ENCODE assay signal across 24 mouse cellular contexts in the genomic region with DNA sequence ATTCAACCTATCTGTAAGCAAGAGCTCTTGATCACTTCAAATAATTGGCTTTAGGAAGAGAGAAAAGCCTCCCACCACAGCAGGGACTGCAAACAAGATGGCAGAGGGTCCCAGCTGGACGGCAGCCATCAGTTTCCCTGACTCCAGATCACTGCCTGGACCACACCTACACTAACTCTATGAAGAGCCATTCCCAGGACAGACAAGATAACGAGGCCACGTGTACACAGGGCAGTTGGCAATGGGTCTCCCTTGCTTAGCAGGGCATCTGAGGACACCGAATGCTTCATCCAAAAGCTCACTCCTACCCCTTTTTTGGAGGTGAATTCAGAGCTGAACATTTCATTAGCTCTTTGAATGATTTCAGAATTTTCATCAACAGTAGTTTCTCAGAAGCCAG.
DNase-seq lines count a peak whose midpoint lies in the region; ATAC-seq lines count a peak whose summit lies in the region.
"Had no signal": no experiment of that assay in that cellular context is flagged by ENCODE, and none has a peak within 500 bp of the region (broad histone marks: within the 10 kb centered on the region; RNA-seq: fewer than 3 reads in every experiment).

No protein-coding gene starts in this region.

- H3K4me3 ChIP-seq in heart, embryonic 12.5 days: no peak overlapping the region
- H3K4me3 ChIP-seq: forebrain, embryonic 10.5 days; hindbrain, embryonic 15.5 days; left cerebral cortex, adult 2 months; liver, embryonic 15.5 days; lung, embryonic 15.5 days; midbrain, embryonic 15.5 days; neural tube, embryonic 12.5 days had no signal

- 66% methylated on average over 4 of the region's 4 CpGs for WGBS in heart, embryonic 12.5 days

- H3K4me1 ChIP-seq in heart, embryonic 12.5 days (replicated peaks): peaks cover 8% of the 10 kb centered on the region
- H3K4me1 ChIP-seq: forebrain, embryonic 10.5 days; hindbrain, embryonic 15.5 days; lung, embryonic 15.5 days; midbrain, embryonic 15.5 days; neural tube, embryonic 12.5 days had no signal

- intact Hi-C loops in gastrocnemius, postnatal 14 days (cut with DNase I; ENCODE audit: low total_unique reads): no loop called here

- H3K36me3 ChIP-seq in heart, embryonic 12.5 days: no peaks in the 10 kb centered on the region
- H3K36me3 ChIP-seq: forebrain, embryonic 10.5 days; hindbrain, embryonic 15.5 days; liver, embryonic 15.5 days; lung, embryonic 15.5 days; midbrain, embryonic 15.5 days; neural tube, embryonic 12.5 days had no signal

- H3K9me3 ChIP-seq in heart, embryonic 12.5 days (replicated peaks): no peaks in the 10 kb centered on the region
- H3K9me3 ChIP-seq: forebrain, embryonic 10.5 days; hindbrain, embryonic 15.5 days; liver, embryonic 15.5 days; lung, embryonic 15.5 days; midbrain, embryonic 15.5 days; neural tube, embryonic 12.5 days had no signal

- H3K9ac ChIP-seq in heart, embryonic 12.5 days: no peak overlapping the region
- H3K9ac ChIP-seq: hindbrain, embryonic 15.5 days; liver, embryonic 15.5 days; lung, embryonic 15.5 days; midbrain, embryonic 15.5 days; neural tube, embryonic 12.5 days had no signal

- H3K4me2 ChIP-seq in heart, embryonic 12.5 days: no peak overlapping the region
- H3K4me2 ChIP-seq: hindbrain, embryonic 15.5 days; liver, embryonic 15.5 days; lung, embryonic 15.5 days; midbrain, embryonic 15.5 days; neural tube, embryonic 12.5 days had no signal

- peak; percentile 22 for DNase-seq in gastrocnemius, postnatal 14 days
- no peak for DNase-seq in gastrocnemius, postnatal 4 days (ENCODE audit: low spot score in 2 of 2)
- DNase-seq in heart, postnatal 4 days: peak; percentile 17
- DNase-seq in urinary bladder, postnatal 25 days (ENCODE audit: low spot score): peak; percentile 6
- DNase-seq in urinary bladder, postnatal 10 days (ENCODE audit: low spot score): no peak
- no peak for DNase-seq in embryo, embryonic 10.5 days (ENCODE audit: low spot score)
- DNase-seq: adrenal gland, postnatal 10 days; cerebellum, adult 8-10 months; kidney, adult 9 months; kidney, postnatal 25 days; lung, postnatal 36 days; retina, postnatal 1 day; right cerebral cortex, postnatal 25 days; thymus, postnatal 25 days had no signal

- no peak for ATAC-seq in heart, embryonic 12.5 days (ENCODE audit: insufficient number of reproducible peaks, low FRiP score)
- ATAC-seq: activated CD4-positive, CD25-positive, alpha-beta regulatory T cell, adult 4 months; forebrain, embryonic 16.5 days; midbrain, embryonic 15.5 days had no signal

- H3K27me3 ChIP-seq in heart, embryonic 12.5 days (replicated peaks): no peaks in the 10 kb centered on the region
- H3K27me3 ChIP-seq: hindbrain, embryonic 15.5 days; liver, embryonic 15.5 days; lung, embryonic 15.5 days; midbrain, embryonic 15.5 days; neural tube, embryonic 12.5 days had no signal

- no peak overlapping the region for H3K27ac ChIP-seq in heart, embryonic 12.5 days (ENCODE audit: poor library complexity, severe bottlenecking)
- H3K27ac ChIP-seq: forebrain, embryonic 10.5 days; hindbrain, embryonic 15.5 days; left cerebral cortex, adult 2 months; liver, embryonic 15.5 days; lung, embryonic 15.5 days; midbrain, embryonic 15.5 days; neural tube, embryonic 12.5 days had no signal

Comparison
In these comparisons a context has a peak if more than half of its experiments do, and no peak if none do; other contexts are left out.
1. DNase-seq: peak in gastrocnemius, postnatal 14 days (single experiment), heart, postnatal 4 days (single experiment) and urinary bladder, postnatal 25 days (single experiment); none in gastrocnemius, postnatal 4 days (0 of 2), urinary bladder, postnatal 10 days (single experiment) and embryo, embryonic 10.5 days (single experiment).